Mouse (Mus musculus): Measurements from ENCODE around the gene Fbxo44.
A peak's percentile ranks its signal among the peaks of the same experiment; 100 is the strongest.
"Not testable (repeated sequence)": the region's sequence is repeated elsewhere in the genome, so short reads cannot be mapped to it uniquely, and the experiment has no call there.

Gene Fbxo44

DNA sequence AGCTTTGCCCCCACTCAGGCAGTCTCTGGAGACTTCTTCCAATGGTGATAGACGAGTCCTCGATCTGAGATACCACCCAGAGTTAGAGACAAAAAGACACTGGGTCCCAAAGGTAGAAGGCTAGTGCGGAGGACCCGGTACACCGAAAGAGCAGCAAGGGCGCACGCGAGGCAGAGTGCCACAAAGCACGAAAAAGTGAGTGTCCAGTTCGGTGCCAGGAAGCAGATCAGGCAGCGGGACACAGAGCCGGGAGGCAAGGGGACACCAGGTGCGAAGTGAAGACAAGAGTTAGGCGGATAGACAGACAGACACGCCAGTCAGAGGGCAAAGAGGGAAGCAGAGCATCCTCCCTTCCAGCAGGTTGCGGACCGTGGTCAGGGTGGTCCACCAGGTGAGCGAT, 30.1 kb downstream of the Fbxo44 start, which contains the start of gene Mad2l2:
Gene Mad2l2 (plus strand): TSS at position 252 of the 400 bp plus-strand sequence.
- DNase-seq (ENCODE audit: low spot score) = no peak

DNA sequence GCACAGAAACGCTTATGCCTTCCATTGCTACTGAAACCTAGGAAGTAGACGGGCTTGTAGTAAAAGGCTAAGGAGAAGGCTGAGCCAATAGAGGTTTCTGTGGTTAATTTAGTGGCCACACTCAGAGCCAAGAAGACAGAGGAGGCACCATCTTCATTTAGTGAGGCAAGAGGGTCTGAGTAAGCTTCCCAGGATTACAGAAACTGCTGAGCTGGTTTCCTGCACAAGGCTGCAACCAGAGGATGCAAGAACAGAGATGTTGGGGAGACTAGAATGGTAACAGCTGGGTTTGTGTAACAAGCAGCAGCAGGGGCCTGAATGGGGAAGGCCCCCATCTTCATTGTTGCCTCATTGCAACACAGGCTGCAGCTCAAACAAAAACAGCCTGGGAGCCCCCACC, 31.6 kb downstream of the Fbxo44 start:
- DNase-seq (ENCODE audit: low spot score) = no peak

DNA sequence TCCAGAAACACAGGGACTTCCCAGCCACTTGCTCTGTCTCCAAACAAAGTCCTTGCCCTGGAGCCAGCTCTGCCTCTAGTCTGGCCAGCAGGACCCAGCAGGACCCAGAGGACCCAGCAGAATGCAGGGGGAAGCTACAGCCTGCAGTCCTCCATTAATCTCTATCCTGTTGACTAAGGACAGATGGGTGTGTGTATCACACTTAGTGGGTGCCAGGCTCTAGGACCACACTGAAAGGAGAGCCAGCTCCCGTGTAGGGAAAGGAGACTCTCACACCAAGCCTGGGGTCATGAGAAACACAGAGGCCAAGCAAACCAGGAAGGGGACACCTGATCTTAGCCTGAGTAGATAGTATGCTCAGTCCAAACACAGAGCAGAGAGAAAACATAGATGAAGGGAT, 32.0 kb downstream of the Fbxo44 start:
- no peak for DNase-seq (ENCODE audit: low spot score)

DNA sequence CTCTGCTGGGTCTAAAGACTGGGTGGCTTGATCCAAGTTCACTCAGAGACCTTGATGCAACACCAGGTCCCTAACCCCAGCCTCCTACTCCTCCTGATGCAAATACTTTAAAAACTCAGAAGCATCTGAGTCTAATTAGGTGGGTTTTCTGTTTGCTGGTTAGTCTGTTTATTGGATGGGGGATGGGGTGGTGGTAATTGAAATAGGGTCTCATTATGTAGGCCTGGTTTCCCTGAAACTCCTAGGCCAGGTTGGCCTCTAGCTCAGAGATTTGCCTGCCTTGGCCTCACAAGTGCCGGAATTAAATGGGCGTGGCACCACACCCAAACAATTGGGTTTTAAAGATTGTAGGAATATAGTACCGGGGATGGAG, 37.6 kb downstream of the Fbxo44 start:
- DNase-seq (ENCODE audit: low spot score) = no peak

DNA sequence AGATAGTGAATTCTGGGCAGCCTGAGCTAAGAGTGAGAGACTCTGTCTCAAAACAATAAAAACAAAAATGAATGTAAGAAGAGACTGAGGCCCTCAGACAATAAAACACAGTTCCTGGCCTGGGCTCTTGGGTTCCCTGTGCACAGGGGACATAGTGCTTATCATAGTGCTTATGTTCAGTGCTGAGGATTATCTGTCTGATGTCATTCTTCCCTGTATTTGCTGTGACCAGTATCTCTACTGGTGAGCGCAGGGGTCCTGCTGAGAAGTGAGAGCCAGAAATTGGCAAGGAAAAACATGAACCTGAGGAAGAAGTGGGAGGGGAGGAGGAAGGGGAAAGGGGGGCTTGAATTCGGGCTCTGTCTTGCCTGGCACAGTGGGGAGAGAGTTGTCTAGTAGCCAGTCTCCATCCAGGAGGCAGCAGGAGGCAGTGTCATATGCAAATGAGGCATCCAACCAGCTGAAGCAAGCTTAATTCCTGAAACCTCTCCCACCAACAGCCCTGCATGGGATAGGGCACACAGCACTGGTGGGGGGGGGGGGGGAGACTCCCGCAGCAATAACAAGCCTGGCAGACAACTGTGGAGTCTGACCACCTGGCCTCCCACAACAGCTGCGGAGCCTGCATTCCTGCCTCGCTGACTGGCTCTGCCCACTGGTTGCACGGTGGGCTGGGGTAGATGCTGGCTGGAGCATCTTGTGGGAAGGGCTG, 38.1 kb downstream of the Fbxo44 start:
- DNase-seq (ENCODE audit: low spot score) = no peak

DNA sequence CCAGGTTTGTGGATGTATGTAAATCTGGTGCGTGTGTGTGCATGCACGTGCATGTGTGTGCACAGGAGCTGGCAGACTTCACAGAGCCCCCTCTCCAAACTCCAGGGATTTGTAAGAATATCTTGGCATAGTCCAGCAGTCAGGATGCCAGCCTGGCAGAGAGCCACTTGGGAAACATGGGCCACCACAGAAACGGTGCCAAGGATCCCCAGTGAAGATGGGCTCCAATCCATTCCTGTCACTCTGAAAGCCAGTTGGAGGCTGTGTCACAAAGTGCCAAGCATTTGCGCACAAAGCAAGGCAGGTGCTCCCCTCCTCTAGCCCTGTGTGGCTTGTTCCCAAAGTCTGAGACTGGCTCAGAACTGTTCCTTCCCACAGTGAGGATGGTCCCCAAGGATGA, 38.9 kb downstream of the Fbxo44 start:
- DNase-seq (ENCODE audit: low spot score) = no peak

DNA sequence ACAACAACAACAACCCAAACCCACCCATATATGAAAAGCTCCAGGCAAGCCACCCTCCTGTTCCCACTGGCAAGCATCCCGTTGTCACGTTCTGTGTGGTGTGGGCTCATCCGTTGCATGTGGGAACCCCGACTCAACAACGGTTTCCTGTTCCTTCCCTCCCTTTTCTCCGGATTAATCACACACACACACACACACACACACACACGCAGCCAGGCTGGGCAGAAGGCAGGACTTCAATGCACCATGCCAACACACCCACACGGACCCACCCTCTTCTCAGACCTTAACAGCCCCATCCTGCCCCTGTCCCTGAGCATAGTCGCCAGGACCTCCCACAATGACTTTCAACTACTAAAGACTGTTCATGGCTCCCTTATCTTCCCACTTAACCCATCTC, 39.7 kb downstream of the Fbxo44 start:
- no peak for DNase-seq (ENCODE audit: low spot score)

DNA sequence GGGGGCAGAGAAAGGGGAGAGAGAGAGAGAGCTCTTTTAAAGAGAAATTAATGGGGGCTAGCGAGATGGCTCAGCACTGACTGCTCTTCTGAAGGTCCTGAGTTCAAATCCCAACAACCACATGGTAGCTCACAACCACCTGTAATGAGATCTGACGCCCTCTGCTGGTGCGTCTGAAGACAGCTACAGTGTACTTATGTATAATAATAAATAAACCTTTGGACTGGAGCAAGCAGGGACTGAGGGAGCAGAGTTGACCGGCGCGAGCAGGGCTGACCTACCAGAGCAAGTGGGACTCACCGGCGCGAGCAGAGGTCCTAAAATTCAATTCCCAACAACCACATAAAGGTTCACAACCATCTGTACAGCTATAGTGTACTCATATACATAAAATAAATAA, 40.7 kb downstream of the Fbxo44 start:
- not testable (repeated sequence) for DNase-seq (ENCODE audit: low spot score)

DNA sequence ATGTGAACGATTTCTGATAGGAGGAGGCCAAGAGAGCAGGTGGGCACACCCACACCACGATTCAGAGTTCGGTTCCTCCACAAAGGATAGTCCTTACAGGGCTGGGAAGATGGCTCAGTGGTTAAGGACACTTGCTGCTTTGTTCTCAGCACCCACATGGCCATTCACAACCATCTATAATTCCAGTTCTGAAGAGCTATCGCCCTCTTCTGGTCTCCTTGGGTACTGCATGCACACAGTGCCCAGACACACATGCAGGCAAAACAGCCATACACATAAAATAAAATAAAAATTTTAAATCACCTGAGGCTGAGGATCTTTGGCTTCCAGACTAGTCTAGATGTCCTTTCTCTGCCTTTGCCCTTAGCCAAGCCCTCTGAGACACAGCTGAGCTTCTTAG, 42.9 kb downstream of the Fbxo44 start:
- no peak for DNase-seq (ENCODE audit: low spot score)

DNA sequence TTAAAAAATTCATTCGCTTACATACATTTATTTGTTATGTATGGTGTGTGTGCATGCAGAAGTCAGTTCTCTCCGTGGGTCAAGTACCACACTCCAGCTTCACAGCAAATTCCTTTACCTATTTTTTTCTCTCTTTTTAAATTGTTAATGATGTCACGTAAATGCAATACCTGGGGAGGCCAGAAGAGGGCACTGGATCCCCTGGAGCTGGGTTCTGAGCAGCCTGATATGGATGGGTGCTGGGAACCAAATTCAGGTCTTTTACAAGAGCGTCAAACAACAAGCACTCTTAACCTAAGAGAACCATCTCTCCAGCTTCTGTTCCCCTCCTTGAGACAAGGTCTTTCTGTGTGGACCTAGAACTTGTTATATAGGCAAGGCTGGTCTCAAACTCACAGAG, 43.6 kb downstream of the Fbxo44 start:
- DNase-seq (ENCODE audit: low spot score) = no peak

DNA sequence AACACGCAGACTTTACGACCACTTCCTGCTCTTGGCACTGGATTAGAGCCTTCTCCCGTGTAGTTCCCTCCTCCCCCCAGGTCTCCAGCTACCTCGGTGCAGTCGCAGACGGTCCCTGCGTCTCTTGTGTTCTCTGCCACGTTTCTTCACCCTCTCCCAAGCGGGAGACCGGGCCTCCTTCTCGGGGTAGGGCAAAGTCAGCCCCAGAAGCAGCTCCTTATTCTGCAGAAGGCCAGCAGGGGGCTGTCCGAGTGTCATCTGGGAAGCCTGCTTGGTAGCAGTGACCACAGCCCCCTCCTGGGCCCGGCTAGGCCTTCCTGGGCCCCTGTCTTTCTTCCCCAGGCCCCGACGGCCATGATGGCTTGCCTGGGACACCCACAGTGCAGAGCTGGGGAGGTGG, 44.8 kb downstream of the Fbxo44 start:
- DNase-seq (ENCODE audit: low spot score) = no peak

DNA sequence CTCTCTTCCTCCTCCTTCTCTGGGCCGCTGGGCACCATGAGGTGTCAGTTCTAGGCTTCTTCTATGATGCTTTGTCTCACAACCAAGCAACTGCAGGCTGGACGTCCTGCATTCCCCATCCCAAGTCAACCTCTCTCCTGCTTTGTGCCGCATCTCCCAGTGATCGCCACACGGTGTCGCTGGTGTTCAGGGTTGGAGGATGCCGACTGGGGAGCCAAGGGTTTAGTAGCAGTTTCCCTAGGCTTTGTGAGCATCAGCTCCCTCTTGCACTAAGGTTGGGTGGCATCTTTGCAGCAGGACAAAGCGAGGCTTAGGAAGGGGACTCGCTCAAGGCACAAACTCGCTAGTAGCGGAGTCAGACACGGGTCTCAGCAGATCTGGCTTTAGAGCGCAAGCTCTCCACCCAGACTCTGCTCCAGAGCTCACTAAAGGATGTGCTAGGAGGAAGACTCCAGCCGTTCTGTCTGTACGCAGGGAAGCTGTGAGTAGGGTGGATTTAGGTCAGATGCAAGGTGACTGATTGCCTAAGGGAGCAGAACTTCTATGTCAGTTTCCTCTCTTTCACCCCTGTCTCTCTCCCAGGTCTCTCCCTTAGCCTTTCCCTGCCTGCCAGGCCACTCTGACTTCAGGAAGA, 45.4 kb downstream of the Fbxo44 start:
- peak; percentile 75 for DNase-seq (ENCODE audit: low spot score)

DNA sequence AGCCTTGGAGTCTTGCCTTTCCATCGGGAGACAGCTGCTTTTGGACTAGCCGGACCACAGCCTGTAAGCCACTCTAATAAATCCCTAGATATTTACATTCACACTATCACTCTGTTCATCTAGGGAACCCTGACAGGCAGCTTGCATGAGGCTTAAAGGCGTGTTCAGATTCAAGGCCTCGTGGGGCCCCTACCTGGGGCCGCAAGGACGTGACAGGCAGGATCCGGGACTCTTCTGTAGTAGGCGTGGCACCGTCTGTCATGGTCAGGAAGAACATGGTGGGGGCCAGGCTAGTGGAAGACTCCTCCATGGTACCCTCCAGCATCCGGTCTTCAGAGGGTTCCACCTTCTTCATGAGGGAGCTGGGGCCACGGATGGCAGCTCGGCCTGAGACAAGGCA, 47.8 kb downstream of the Fbxo44 start:
- no peak for DNase-seq (ENCODE audit: low spot score)

DNA sequence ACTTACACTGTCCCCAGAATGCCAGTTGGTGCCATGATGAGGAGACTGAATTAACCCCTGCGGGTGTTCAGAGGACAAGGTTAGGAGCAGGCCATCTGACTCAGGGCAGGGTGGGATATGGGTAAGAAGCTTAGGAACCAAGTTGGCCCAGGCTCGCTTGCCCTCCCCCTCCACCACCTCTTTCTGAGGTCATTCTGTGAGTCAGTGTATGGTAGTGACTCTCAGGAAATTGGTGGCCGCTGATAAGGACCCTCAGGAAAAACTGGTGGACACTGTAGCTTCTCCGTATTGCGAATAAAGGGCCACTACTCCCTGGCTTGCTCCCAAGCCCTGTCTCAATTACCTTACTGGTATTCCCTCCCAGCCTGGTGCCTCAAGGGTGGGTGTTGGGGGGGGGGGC, 51.1 kb downstream of the Fbxo44 start:
- no peak for DNase-seq (ENCODE audit: low spot score)

DNA sequence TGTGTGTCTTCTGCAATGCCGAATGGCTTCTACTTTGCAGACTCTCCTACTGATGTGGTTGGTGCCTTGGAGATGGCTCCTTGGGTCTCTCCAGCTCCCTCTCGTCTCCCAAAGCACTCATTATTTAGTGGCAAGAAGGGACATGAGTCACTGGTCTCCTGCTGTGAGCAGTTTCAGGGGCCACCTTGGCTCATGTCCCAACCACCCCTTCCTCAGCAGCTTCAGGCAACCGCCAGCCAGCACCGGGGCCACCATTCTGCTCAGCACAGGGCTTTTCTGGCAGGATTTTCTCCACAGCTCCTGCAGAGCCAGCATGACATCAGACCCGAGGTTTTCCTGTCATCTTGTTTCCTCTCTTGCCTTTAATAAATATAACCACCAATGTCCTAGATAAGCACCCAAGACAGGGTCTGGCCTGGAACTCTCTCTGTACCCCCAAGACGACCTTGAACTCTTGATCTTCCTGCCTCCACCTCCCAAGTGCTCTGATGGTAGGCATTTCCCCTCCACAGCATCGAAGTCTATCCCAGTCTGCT, 51.6 kb downstream of the Fbxo44 start:
- no peak for DNase-seq (ENCODE audit: low spot score)

DNA sequence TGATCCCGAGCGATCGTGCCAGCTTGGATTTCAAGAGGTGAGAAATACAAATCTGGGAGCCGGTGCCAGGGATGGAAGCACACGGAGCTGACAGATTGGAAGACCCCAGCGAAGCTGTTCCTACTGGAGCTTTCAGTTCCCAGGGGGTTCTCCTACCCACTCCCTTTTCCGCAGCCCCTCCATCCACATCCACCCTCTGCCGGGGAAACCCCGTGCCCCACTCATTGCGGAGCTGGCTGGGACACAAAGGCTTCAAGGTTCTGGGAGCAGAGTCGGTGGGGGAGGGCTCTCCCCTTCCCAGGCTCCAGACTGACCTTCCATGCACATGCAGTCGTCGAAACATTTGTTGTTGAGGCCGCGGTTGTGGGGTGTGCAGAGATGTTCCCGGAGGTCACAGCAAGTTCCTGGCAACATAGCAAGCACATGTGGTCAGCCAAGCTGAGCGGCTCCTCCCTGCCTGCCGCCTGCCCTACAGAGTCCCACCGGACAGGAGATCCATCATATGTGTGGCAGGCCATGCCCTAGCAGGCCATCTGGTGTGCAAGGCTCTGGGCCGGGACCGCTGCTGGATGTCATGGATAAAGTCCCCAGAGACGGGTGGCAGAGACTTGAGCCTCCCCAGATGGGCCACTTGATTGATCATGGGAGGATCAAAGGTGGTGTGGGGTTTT, 52.5 kb downstream of the Fbxo44 start:
- no peak for DNase-seq (ENCODE audit: low spot score)

DNA sequence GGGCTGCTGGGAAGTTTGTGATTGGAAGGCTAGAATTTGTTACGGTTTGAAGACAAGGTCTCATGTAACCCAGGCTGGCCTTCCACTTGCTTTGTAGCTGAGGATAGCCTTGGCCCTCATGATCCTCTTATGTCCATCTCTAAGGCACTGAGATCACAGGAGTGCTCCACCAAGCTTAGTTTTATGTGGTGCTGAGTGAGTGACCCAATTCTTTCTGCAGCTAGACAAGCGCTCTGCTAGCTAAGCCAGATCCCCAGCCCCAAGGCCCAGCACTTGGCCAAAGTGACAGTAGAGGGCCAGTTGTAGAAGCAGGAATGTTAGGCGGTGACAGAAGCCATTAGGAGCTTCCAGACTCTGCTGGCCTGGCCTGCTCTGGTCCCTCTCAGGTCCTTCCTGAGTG, 56.1 kb downstream of the Fbxo44 start:
- no peak for DNase-seq (ENCODE audit: low spot score)

Measured in testis, postnatal 14 days (tissue).